Mouse (Mus musculus) myocyte (in vitro differentiated cells): ENCODE results near the gene Rps6kc1. TPM values are rescaled to one million over a fixed set of nuclear protein-coding genes. Genes with fewer than 3 reads are reported as not detected.

Source experiments
- H3K27me3 ChIP-seq: one replicate; pipeline ENCODE4 v1.6.1; 2011; ENCODE audit not compliant: control insufficient read depth, insufficient read depth, insufficient read length
- H3K36me3 ChIP-seq: one replicate; pipeline ENCODE4 v1.6.1; 2011; ENCODE audit not compliant: control insufficient read depth, insufficient read depth
- H3K4me2 ChIP-seq: one replicate; pipeline ENCODE4 v1.6.1; 2011; ENCODE audit warnings: low read depth, control low read depth
- H3K4me3 ChIP-seq: one replicate; pipeline ENCODE4 v1.5.1; 2011; ENCODE audit warnings: mild to moderate bottlenecking, control low read depth, moderate library complexity
- H3K79me2 ChIP-seq: one replicate; pipeline ENCODE4 v1.6.1; 2011; ENCODE audit not compliant: control insufficient read depth, insufficient read depth
- H3ac ChIP-seq: one replicate; pipeline ENCODE4 v1.6.1; 2011; ENCODE audit not compliant: control insufficient read depth, insufficient read length
- CEBPB ChIP-seq: IDR thresholded peaks from 2 replicates; pipeline ENCODE4 v1.6.1; 2011; ENCODE audit warnings: mild to moderate bottlenecking, moderate library complexity; ENCODE audit not compliant: poor library complexity, insufficient read depth, severe bottlenecking
- E2F4 ChIP-seq: IDR thresholded peaks from one replicate; pipeline ENCODE4 v1.6.1; 2011; ENCODE audit warnings: mild to moderate bottlenecking, control low read depth, moderate library complexity; ENCODE audit not compliant: insufficient read depth
- MAX ChIP-seq: IDR thresholded peaks from one replicate; pipeline ENCODE4 v1.6.1; 2011; ENCODE audit warnings: low read depth, mild to moderate bottlenecking, control low read depth
- MYOD1 ChIP-seq, 3 experiments: IDR thresholded peaks; one replicate each; pipeline ENCODE4 v1.6.1; 2011; ENCODE audit warnings: control low read depth in 2 of 3, low read depth in 2 of 3, mild to moderate bottlenecking in 2 of 3, moderate library complexity in 1 of 3; ENCODE audit not compliant: insufficient read length in 2 of 3, control insufficient read depth in 1 of 3
- MYOG ChIP-seq, 3 experiments: IDR thresholded peaks; one replicate each; pipeline ENCODE4 v1.6.1; 2011; ENCODE audit warnings: control low read depth in 2 of 3, low read depth in 2 of 3, mild to moderate bottlenecking in 2 of 3; ENCODE audit not compliant: insufficient read length in 2 of 3, control insufficient read depth in 1 of 3, insufficient read depth in 1 of 3
- POLR2A ChIP-seq: IDR thresholded peaks from one replicate; pipeline ENCODE4 v1.6.1; 2011; ENCODE audit warnings: low read depth, mild to moderate bottlenecking, control low read depth, moderate library complexity; ENCODE audit not compliant: insufficient read length
- POLR2AphosphoS2 ChIP-seq: IDR thresholded peaks from one replicate; pipeline ENCODE4 v1.6.1; 2011; ENCODE audit warnings: low read depth, control low read depth; ENCODE audit not compliant: insufficient read length
- REST ChIP-seq: IDR thresholded peaks from one replicate; pipeline ENCODE4 v1.6.1; 2011; ENCODE audit warnings: mild to moderate bottlenecking, control low read depth, moderate library complexity; ENCODE audit not compliant: insufficient read depth, insufficient read length
- SRF ChIP-seq: IDR thresholded peaks from one replicate; pipeline ENCODE4 v1.6.1; 2011; ENCODE audit warnings: low read depth; ENCODE audit not compliant: control insufficient read depth, insufficient read length
- TCF12 ChIP-seq: IDR thresholded peaks from one replicate; pipeline ENCODE4 v1.6.1; 2011; ENCODE audit warnings: mild to moderate bottlenecking, control low read depth; ENCODE audit not compliant: poor library complexity, insufficient read depth, severe bottlenecking
- TCF3 ChIP-seq: IDR thresholded peaks from one replicate; pipeline ENCODE4 v1.6.1; 2011; ENCODE audit warnings: low read depth, control low read depth; ENCODE audit not compliant: insufficient read length
- USF1 ChIP-seq: IDR thresholded peaks from one replicate; pipeline ENCODE4 v1.6.1; 2011; ENCODE audit warnings: low read depth, mild to moderate bottlenecking, control low read depth, moderate library complexity
- polyA plus RNA-seq: library from polyadenylated mRNA; unstranded; fragments of >200 nt; fragmentation: generic; extraction: Trizol; gene quantifications from one replicate; pipeline ENCODE4 v1.2.1, GENCODE M21; 2012; ENCODE audit warnings: missing spikeins

The Rps6kc1 gene
- polyA plus RNA-seq, 1 experiment = 18.9 TPM

DNA sequence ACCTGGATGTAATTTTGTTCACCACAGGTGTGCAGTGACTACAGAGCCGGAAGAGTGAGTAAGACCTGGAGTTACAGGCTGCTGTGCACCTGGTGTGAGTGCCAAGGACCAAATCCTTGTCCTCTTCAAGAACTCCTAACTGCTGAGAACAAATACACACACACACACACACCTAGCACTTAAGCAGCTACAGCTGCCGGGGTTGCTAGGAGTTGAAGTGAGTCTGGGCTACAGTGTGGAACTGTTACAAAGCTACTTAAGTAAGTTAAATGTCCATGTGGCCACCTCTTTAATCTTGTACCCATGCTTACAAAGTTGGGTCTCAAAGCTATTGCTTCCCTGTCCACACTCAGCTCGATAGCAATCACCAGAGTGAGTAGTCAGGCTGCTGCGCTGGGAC is 25.6 kb downstream of the Rps6kc1 start:
- H3ac ChIP-seq = no peak overlapping the region
- TF ChIP-seq POLR2A = no peak
- no peak for TF ChIP-seq SRF
- H3K27me3 ChIP-seq = no peaks in the 10 kb centered on the region
- no peaks in the 10 kb centered on the region for H3K79me2 ChIP-seq
- no peak overlapping the region for H3K4me3 ChIP-seq
- no peak overlapping the region for H3K4me2 ChIP-seq
- H3K36me3 ChIP-seq = peaks cover 26% of the 10 kb centered on the region

DNA sequence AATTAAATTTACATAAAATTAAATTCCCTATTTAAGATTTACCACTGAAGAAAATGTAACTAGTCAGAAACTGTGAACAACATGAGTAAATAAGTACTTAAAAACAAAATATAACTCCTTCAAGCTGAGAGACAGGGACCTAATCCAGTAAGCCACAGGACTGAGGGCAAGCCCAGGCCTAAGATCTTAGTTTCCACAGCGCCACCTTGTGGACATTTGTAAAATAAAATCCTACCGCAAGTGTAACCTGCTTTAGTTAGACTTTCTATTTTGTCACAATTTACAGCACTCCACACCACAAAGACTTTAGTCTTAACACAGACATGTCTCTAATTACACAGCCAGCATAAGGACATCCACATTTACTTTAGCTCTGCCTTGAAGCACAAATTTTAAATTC is 30.1 kb downstream of the Rps6kc1 start:
- Histone ChIP-seq H3K27me3 (no peaks in the 10 kb centered on the region), H3K79me2 (no peaks in the 10 kb centered on the region), H3K4me2 (no peak overlapping the region), H3ac (no peak overlapping the region), H3K36me3 (peaks cover 24% of the 10 kb centered on the region), H3K4me3 (no peak overlapping the region)
- TF ChIP-seq MYOD1 (IDR thresholded peaks at IDR 0.05; ENCODE audit: control insufficient read depth in 1 of 3, insufficient read length in 2 of 3, low read depth in 2 of 3) = no peak
- TF ChIP-seq E2F4 = no peak
- TF ChIP-seq CEBPB = no peak
- TF ChIP-seq REST = no peak
- no peak for TF ChIP-seq POLR2AphosphoS2

GRCm38 (mm10) chr1:190880638-190881037 is 30.9 kb downstream of the Rps6kc1 start:
- H3K36me3 ChIP-seq = peaks cover 17% of the 10 kb centered on the region
- no peak overlapping the region for H3K4me2 ChIP-seq
- TF ChIP-seq MYOD1 (IDR thresholded peaks at IDR 0.05; ENCODE audit: control insufficient read depth in 1 of 3, insufficient read length in 2 of 3, low read depth in 2 of 3) = no peak
- TF ChIP-seq MYOG (IDR thresholded peaks at IDR 0.05; ENCODE audit: control insufficient read depth in 1 of 3, insufficient read depth in 1 of 3, insufficient read length in 2 of 3, low read depth in 2 of 3) = peak in 1 of 3 experiments; percentile 36
- H3K79me2 ChIP-seq = no peaks in the 10 kb centered on the region
- no peaks in the 10 kb centered on the region for H3K27me3 ChIP-seq
- H3ac ChIP-seq = no peak overlapping the region
- H3K4me3 ChIP-seq = no peak overlapping the region

GRCm38 (mm10) chr1:190875751-190876150 is 35.8 kb downstream of the Rps6kc1 start:
- TF ChIP-seq REST (no peak), TCF3 (no peak), MYOD1 (IDR thresholded peaks at IDR 0.05; ENCODE audit: control insufficient read depth in 1 of 3, insufficient read length in 2 of 3, low read depth in 2 of 3) (no peak), MAX (no peak)
- H3K79me2 ChIP-seq = no peaks in the 10 kb centered on the region
- no peaks in the 10 kb centered on the region for H3K27me3 ChIP-seq
- no peak overlapping the region for H3K4me3 ChIP-seq
- H3K4me2 ChIP-seq = no peak overlapping the region
- H3K36me3 ChIP-seq = peaks cover 15% of the 10 kb centered on the region
- no peak overlapping the region for H3ac ChIP-seq

GRCm38 (mm10) chr1:190875089-190875488 is 36.5 kb downstream of the Rps6kc1 start:
- no peak for TF ChIP-seq POLR2A
- no peak for TF ChIP-seq MYOD1 (IDR thresholded peaks at IDR 0.05; ENCODE audit: control insufficient read depth in 1 of 3, insufficient read length in 2 of 3, low read depth in 2 of 3)
- no peak for TF ChIP-seq MYOG (IDR thresholded peaks at IDR 0.05; ENCODE audit: control insufficient read depth in 1 of 3, insufficient read depth in 1 of 3, insufficient read length in 2 of 3, low read depth in 2 of 3)
- TF ChIP-seq CEBPB = no peak
- TF ChIP-seq REST = no peak
- no peak for TF ChIP-seq E2F4
- no peak for TF ChIP-seq TCF12
- H3K27me3 ChIP-seq = no peaks in the 10 kb centered on the region
- H3K79me2 ChIP-seq = no peaks in the 10 kb centered on the region
- peaks cover 18% of the 10 kb centered on the region for H3K36me3 ChIP-seq
- no peak overlapping the region for H3K4me3 ChIP-seq
- peak overlapping the region; percentile 36 for H3K4me2 ChIP-seq
- H3ac ChIP-seq = no peak overlapping the region

DNA sequence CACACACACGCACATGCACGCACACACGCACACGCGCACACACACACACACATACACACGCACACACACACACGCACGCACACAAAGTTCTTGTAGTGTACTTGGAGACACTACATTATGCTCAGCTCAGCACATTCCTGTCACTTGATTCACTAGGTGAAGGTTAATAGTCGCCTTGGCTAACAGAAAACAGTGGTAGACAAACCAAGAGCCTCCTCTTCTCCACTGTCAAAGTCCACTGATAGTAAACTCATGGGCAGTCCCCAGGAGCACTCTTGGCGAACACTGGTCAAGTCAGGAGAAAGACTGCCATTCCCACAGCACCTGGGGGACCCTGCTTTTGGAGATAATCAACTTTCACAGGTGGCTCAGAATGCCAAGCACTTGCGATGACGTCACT is 40.5 kb downstream of the Rps6kc1 start:
- Histone ChIP-seq H3K4me2 (no peak overlapping the region), H3K36me3 (peaks cover 11% of the 10 kb centered on the region), H3K79me2 (no peaks in the 10 kb centered on the region), H3ac (no peak overlapping the region), H3K4me3 (no peak overlapping the region), H3K27me3 (no peaks in the 10 kb centered on the region)
- TF ChIP-seq TCF3 (no peak), MYOG (IDR thresholded peaks at IDR 0.05; ENCODE audit: control insufficient read depth in 1 of 3, insufficient read depth in 1 of 3, insufficient read length in 2 of 3, low read depth in 2 of 3) (no peak), CEBPB (no peak), REST (no peak), USF1 (no peak), POLR2A (no peak), MYOD1 (IDR thresholded peaks at IDR 0.05; ENCODE audit: control insufficient read depth in 1 of 3, insufficient read length in 2 of 3, low read depth in 2 of 3) (no peak), MAX (no peak), POLR2AphosphoS2 (no peak), TCF12 (no peak), SRF (no peak), E2F4 (no peak)
